Mouse (Mus musculus) liver, adult 2 months (tissue): ENCODE measurements around the gene Calm1.

ENCODE experiments used
- CTCF ChIP-seq: fragments of 200-500 bp; IDR thresholded peaks from 2 replicates; pipeline ENCODE4 v1.5.1; 2011; ENCODE audit warnings: low read depth, low read length, control low read depth
- POLR2A ChIP-seq: fragments of 200-500 bp; IDR thresholded peaks from 2 replicates; pipeline ENCODE4 v1.6.1; 2011; ENCODE audit warnings: low read length, control low read depth; ENCODE audit not compliant: insufficient read depth; ENCODE audit errors: extremely low read depth

DNA sequence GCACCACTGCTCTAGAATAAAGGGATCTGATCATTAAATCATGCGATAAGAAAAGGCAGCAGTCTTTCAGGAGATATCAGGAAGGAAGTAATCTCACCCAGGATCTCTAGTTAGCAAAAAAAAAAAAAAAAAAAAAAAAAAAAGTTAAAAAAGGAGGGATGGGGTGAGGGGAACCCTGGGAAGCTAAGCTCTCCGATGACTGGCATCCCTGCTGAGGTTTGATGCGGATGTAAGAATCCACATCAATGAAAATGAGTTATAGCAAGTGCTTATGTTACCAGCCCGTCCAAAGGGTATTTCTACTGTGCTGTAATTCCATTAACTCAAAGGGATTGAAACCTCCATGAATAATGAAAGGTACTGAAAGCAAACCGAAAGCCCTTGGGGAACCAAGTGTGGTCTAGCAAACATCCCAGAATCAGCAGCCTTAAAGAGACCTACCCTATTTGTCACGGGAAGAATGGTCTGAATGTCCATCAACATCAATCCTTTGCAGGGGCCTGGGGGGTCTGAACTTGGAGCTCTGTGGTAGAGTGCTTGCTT, 20.3 kb upstream of the Calm1 start:
- TF ChIP-seq CTCF, result no peak
- TF ChIP-seq POLR2A, result no peak
